Mouse (Mus musculus): ENCODE results near the gene Ctsf. TPM values are rescaled to one million over a fixed set of nuclear protein-coding genes. Genes with fewer than 3 reads are reported as not detected.
A peak's percentile ranks its signal among the peaks of the same experiment; 100 is the strongest.
"Not testable (repeated sequence)": the region's sequence is repeated elsewhere in the genome, so short reads cannot be mapped to it uniquely, and the experiment has no call there.

Gene Ctsf
- polyA plus RNA-seq (2015; fragmentation: Nextera tagmentation; extraction: Ambion mirVana) = 59.0 and 67.5 TPM in 2 replicates

- Histone ChIP-seq H3K4me3 (replicated peaks) (peak within 1 kb of the TSS; percentile 69), H3K36me3 (peaks cover 12% of the 10 kb centered on the region), H3K4me2 (replicated peaks) (peak within 1 kb of the TSS; percentile 97), H3K4me1 (replicated peaks) (peaks cover 17% of the 10 kb centered on the region), H3K27me3 (peaks cover 12% of the 10 kb centered on the region; the same call in 1 of the 2 replicates), H3K27ac (peak within 1 kb of the TSS; percentile 45; the same call in 1 of the 2 replicates), H3K9me3 (no peaks in the 10 kb centered on the region), H3K9ac (replicated peaks) (peak within 1 kb of the TSS; percentile 81)
- ATAC-seq = peak; percentile 94
- 4% methylated on average over 45 of the region's 45 CpGs for WGBS
These were observed at the start of gene Ctsf for GRCm38 (mm10) chr19:4854552-4855469. Gene Ctsf, plus strand, starts transcription at chr19:4855130.

DNA sequence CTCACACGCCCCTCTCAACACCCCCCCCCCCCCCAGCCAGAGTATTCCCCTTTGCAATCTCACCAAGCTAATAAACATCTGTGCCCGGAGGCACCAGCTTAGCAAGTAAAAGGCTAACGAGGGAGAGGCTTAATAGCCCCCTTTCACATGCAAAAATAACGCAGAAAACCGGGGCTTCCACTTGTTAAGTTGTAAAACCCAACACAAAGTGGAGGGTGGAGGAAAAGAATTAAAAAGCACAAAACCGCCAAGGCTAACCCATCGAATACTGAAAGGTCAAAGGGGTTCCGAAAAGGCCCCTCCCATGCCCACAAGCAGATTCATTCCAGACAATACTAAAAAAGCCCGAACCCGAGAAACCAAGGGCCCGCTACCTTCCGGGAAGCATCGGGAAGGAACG is 44.6 kb upstream of the Ctsf start:
- Histone ChIP-seq H3K27me3 (no peaks in the 10 kb centered on the region), H3K27ac (peak overlapping the region; percentile 90), H3K9ac (replicated peaks) (peak overlapping the region; percentile 83), H3K4me2 (replicated peaks) (peak overlapping the region; percentile 97), H3K9me3 (0 out of 2 replicates have a peak, but pooled peaks cover 2% of the 10 kb centered on the region), H3K4me3 (replicated peaks) (peak overlapping the region; percentile 88), H3K4me1 (replicated peaks) (peaks cover 37% of the 10 kb centered on the region), H3K36me3 (no peaks in the 10 kb centered on the region)
- no peak for ATAC-seq
- WGBS = 0% methylated on average over 14 of the region's 14 CpGs

DNA sequence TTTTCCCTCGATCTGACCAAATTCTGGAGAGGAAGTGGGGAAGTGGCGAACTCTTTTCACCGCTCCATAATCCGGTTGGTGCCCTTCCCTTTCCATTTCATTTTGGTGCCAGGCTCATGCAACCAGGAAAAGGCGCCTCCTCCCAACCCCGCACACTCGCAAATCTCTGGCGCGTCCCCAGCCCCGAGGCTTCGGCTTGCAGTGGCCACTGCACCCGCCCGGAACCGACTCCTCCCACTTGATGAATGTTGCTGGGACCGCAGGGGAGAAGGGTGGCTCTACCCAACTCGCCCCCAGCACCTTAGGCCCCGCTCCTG is 44.2 kb upstream of the Ctsf start:
- H3K36me3 ChIP-seq = no peaks in the 10 kb centered on the region
- under 1% methylated on average over 17 of the region's 17 CpGs for WGBS
- no peak for ATAC-seq

GRCm38 (mm10) chr19:4811063-4811908 is 43.6 kb upstream of the Ctsf start, which contains the start of the genes Gm21992 and Rbm14:
Gene Gm21992, minus strand, starts transcription at chr19:4811612.
Gene Rbm14, minus strand, starts transcription at chr19:4811634.
- ATAC-seq = peak; percentile 98
- peak within 1 kb of the TSS; percentile 83 for H3K9ac ChIP-seq (replicated peaks)
- peak within 1 kb of the TSS; percentile 97 for H3K4me2 ChIP-seq (replicated peaks)
- H3K4me3 ChIP-seq (replicated peaks) = peak within 1 kb of the TSS; percentile 88
- peaks cover 36% of the 10 kb centered on the region for H3K4me1 ChIP-seq (replicated peaks)
- under 1% methylated on average over 83 of the region's 83 CpGs for WGBS
- H3K36me3 ChIP-seq = no peaks in the 10 kb centered on the region
- no peaks in the 10 kb centered on the region for H3K27me3 ChIP-seq
- peak within 1 kb of the TSS; percentile 90 for H3K27ac ChIP-seq
- peaks cover 7% of the 10 kb centered on the region; the same call in 1 of the 2 replicates for H3K9me3 ChIP-seq

More for the DNA sequence above, 44.2 kb upstream of the Ctsf start:
- H3K4me2 ChIP-seq (replicated peaks) = peak overlapping the region; percentile 97
- peak overlapping the region; percentile 90 for H3K27ac ChIP-seq
- peak overlapping the region; percentile 88 for H3K4me3 ChIP-seq (replicated peaks)
- peaks cover 36% of the 10 kb centered on the region for H3K4me1 ChIP-seq (replicated peaks)
- H3K9ac ChIP-seq (replicated peaks) = peak overlapping the region; percentile 83
- no peaks in the 10 kb centered on the region for H3K27me3 ChIP-seq
- H3K9me3 ChIP-seq = peaks cover 6% of the 10 kb centered on the region; the same call in 1 of the 2 replicates

DNA sequence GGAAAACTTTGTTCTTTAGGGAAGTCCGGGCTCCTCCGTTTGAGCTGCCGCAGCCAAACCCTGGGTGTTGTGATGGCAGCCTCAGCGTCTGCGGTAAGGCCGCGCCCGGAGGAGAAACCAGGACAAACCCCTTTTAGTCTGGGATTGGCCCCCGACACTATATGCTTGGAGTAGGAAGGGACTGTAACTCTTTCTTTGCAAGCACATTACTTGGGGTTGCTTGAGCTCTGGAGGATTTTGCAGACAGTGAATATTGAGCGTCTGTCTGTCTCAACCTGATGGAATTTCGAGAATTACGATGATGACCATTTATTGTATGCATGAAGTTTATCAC is 43.1 kb upstream of the Ctsf start:
- peaks cover 36% of the 10 kb centered on the region for H3K4me1 ChIP-seq (replicated peaks)
- ATAC-seq = no peak; the same call in 1 of the 2 replicates
- H3K4me3 ChIP-seq (replicated peaks) = peak overlapping the region; percentile 88
- peak overlapping the region; percentile 79 for H3K9ac ChIP-seq (replicated peaks)
- no peaks in the 10 kb centered on the region for H3K36me3 ChIP-seq
- 8% methylated on average over 12 of the region's 12 CpGs for WGBS
- H3K4me2 ChIP-seq (replicated peaks) = peak overlapping the region; percentile 97
- H3K27me3 ChIP-seq = no peaks in the 10 kb centered on the region
- H3K27ac ChIP-seq = peak overlapping the region; percentile 87
- H3K9me3 ChIP-seq = peaks cover 7% of the 10 kb centered on the region; the same call in 1 of the 2 replicates

DNA sequence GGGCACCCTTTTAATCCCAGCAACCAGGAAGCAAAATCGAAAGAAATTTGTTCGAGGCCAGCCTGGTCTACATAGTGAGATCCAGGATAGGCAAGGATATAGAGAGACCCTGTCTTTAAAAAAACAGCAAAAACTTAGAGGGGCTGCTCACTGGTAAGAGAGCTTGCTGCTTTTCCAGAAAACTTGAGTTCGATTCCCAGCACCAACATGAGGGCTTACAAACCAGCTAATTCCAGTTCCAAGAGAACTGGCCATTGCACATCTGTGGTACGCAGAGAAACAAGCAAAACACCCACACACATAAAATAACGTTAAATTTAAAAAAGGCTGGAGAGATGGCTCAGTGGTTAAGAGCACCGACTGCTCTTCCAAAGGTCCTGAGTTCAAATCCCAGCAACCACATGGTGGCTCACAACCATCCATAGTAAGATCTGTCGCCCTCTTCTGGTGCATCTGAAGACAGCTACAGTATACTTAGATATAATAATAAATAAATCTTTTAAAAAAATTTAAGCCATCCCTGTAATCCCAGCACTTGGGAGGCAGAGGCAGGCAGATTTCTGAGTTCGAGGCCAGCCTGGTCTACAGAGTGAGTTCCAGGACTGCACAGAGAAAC is 42.5 kb upstream of the Ctsf start:
- Histone ChIP-seq H3K4me1 (replicated peaks) (peaks cover 34% of the 10 kb centered on the region), H3K9ac (replicated peaks) (peak overlapping the region; percentile 79), H3K4me2 (replicated peaks) (peak overlapping the region; percentile 97), H3K27ac (peak overlapping the region; percentile 87; the same call in 1 of the 2 replicates), H3K4me3 (replicated peaks) (peak overlapping the region; percentile 88)
- WGBS = 84% methylated on average over 8 of the region's 8 CpGs
- H3K27me3 ChIP-seq, ATAC-seq, H3K36me3 ChIP-seq, H3K9me3 ChIP-seq: not testable (repeated sequence)

- ATAC-seq = no peak
- peaks cover 7% of the 10 kb centered on the region; the same call in 1 of the 2 replicates for H3K9me3 ChIP-seq
- no peaks in the 10 kb centered on the region for H3K36me3 ChIP-seq
- no peaks in the 10 kb centered on the region for H3K27me3 ChIP-seq
- H3K9ac ChIP-seq (replicated peaks) = no peak overlapping the region
- 83% methylated on average over 6 of the region's 6 CpGs for WGBS
- no peak overlapping the region for H3K4me3 ChIP-seq (replicated peaks)
- no peak overlapping the region for H3K27ac ChIP-seq
- peaks cover 29% of the 10 kb centered on the region for H3K4me1 ChIP-seq (replicated peaks)
- H3K4me2 ChIP-seq (replicated peaks) = no peak overlapping the region
These were observed 41.9 kb upstream of the Ctsf start for GRCm38 (mm10) chr19:4813015-4813414.

- Histone ChIP-seq H3K4me1 (replicated peaks) (0 out of 2 replicates have a peak, but pooled peaks cover under 1% of the 10 kb centered on the region), H3K4me2 (replicated peaks) (no peak overlapping the region), H3K27me3 (no peaks in the 10 kb centered on the region), H3K9ac (replicated peaks) (no peak overlapping the region), H3K9me3 (peaks cover 7% of the 10 kb centered on the region; the same call in 1 of the 2 replicates), H3K27ac (no peak overlapping the region), H3K4me3 (replicated peaks) (no peak overlapping the region), H3K36me3 (no peaks in the 10 kb centered on the region)
- no peak for ATAC-seq
- 64% methylated on average over 1 of the region's 1 CpGs for WGBS
These were observed 37.6 kb upstream of the Ctsf start for GRCm38 (mm10) chr19:4817182-4817835.

- no peak for ATAC-seq
- peaks cover 17% of the 10 kb centered on the region for H3K36me3 ChIP-seq
- WGBS = 85% methylated on average over 5 of the region's 5 CpGs
- no peak overlapping the region for H3K4me2 ChIP-seq (replicated peaks)
- H3K27me3 ChIP-seq = no peaks in the 10 kb centered on the region
- H3K9ac ChIP-seq (replicated peaks) = no peak overlapping the region
- no peak overlapping the region for H3K27ac ChIP-seq
- H3K4me1 ChIP-seq (replicated peaks) = no peaks in the 10 kb centered on the region
- no peak overlapping the region for H3K4me3 ChIP-seq (replicated peaks)
- H3K9me3 ChIP-seq = peaks cover under 1% of the 10 kb centered on the region; the same call in 1 of the 2 replicates
These were observed 34.1 kb upstream of the Ctsf start for GRCm38 (mm10) chr19:4820678-4821303.

- H3K4me2 ChIP-seq (replicated peaks) = no peak overlapping the region
- peaks cover 7% of the 10 kb centered on the region for H3K4me1 ChIP-seq (replicated peaks)
- H3K4me3 ChIP-seq (replicated peaks) = no peak overlapping the region
- H3K27me3 ChIP-seq = no peaks in the 10 kb centered on the region
- H3K36me3 ChIP-seq = peaks cover 32% of the 10 kb centered on the region
- H3K9ac ChIP-seq (replicated peaks) = no peak overlapping the region
- ATAC-seq = no peak
- no peak overlapping the region for H3K27ac ChIP-seq
- H3K9me3 ChIP-seq = no peaks in the 10 kb centered on the region
- 69% methylated on average over 16 of the region's 16 CpGs for WGBS
These were observed 26.4 kb upstream of the Ctsf start for GRCm38 (mm10) chr19:4828444-4829114.
